Mouse (Mus musculus) spleen, adult 12 weeks (tissue): Measurements from ENCODE around the gene CT030661.1.
"Not testable (repeated sequence)": the region's sequence is repeated elsewhere in the genome, so short reads cannot be mapped to it uniquely, and the experiment has no call there.

ENCODE experiments used
- DNase-seq: peaks from one replicate; pipeline ENCODE4 v3.0.0; 2022; ENCODE audit warnings: low spot score

CT030661.1 gene

DNA sequence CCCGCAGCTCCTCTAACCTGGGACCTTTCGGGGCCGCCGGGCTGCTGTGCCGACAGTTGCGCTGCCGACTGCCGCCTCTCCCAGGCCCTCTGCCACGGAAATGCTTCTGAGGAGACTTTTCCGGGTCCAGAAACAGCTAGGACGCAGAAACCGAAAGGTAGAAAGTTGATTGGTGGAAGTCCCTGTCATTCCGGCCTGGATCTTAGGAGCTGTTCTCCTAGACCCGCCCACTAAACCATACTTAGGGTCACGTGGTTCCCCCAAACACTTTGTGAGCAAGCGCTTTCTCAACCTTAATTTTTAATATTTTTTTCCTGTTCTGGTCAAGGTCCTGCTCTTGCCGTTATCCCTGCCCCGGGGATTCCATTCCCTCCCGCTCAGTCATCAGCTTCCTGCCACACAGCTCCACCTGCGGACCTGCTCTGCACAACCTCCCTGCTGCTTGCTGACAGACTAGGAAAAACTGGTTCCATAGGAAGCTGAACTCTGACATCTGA is at the start of gene CT030661.1:
CT030661.1 (minus strand) TSS at position 108 of the 497 bp plus-strand sequence.
- DNase-seq, result peak; percentile 68

DNA sequence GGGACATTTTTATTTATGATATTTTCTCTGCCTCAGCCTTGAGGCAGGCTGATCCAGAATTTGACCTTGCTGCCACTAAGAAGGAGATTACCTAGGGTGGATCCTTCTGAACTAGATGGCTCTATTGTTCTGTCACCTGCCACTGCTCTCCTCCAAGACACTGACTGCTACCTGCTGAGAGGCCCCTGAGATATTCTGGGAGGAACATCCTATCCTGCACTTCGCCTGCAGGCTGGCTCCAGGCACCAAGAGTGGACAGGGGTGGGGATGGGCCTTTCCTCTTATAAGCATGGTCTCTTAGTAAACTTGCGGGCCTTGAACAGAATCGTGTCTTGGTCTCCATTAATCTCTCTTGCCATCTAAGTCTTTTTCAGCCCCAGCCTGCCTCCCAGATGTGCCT is 49.3 kb upstream of the CT030661.1 start:
- DNase-seq, result no peak

DNA sequence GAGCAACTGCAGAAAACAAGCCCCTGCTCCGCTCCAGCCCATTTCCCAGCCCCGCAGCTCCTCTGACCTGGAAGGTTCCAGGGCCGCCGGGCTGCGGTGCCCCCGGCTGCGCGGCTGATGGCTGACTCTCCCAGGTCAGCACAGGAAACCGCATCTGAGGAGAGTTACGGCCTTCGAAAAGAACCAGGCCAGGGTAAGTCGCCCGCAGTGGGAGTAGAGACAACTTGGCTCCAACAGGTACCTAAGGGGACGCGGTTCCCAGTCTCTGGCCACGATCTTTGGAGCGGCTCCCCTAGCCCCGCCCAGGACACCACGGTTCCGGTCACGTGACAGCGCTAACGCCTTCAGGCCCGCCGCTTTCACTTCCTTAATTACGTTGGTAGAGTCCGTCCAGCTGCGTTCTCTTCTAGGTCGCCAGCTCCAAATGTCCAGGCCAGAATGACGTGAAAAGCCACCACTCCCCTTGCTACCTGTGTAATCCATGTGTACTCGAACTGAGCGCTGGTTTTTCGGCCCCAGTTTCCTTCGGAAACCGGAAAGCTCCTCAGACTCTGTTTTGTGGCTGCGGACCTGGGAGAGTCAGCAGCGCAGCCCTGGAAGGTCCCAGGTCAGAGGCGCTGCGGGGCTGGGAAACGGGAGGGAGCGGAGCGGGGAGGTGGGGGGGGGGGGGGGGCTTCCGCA is 46.6 kb upstream of the CT030661.1 start, which contains the start of the genes Zfp944 and Zfp758:
Zfp944 (minus strand) TSS at position 300 of the 681 bp plus-strand sequence.
Zfp758 (plus strand) TSS at position 353 of the 681 bp plus-strand sequence.
- DNase-seq, result peak; percentile 75

DNA sequence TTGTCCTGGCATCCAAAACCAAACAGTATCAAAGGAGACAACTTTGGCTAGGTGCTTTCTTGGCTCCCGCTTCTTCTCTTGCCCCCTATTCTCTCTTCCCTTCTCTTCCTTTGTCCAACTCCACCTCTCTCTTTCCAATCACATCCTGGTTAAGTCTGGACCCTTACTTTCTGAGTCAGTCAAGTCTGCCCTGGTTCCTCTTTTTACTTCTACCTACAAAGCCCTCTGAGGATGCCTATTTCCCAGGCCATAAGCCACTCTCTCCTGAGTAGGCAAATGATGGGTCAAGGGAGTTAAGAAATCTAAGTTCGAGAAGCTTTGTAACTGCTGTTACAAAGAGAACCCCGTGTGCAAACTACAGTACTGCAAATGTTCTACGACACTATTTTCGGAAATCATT is 45.9 kb upstream of the CT030661.1 start:
- DNase-seq, result no peak

DNA sequence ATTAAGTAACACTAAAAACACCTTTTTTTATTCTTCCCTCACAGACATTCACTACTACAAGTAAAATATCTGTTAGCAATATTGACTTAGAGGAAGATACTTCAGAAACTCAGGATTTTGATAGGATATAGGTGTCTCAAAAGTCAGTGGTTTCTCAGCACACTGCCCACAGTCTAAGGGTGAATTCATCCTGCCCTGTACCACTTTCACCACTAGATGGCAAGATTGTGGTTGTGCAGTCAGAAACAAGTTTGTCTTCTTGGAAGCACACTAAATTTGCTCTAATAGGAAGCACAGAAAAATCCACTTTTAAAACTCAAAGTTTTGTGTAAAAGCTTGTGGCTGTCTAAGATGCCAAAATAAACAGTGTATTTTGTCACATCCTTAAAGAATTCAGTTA is 38.2 kb upstream of the CT030661.1 start:
- DNase-seq, result no peak

DNA sequence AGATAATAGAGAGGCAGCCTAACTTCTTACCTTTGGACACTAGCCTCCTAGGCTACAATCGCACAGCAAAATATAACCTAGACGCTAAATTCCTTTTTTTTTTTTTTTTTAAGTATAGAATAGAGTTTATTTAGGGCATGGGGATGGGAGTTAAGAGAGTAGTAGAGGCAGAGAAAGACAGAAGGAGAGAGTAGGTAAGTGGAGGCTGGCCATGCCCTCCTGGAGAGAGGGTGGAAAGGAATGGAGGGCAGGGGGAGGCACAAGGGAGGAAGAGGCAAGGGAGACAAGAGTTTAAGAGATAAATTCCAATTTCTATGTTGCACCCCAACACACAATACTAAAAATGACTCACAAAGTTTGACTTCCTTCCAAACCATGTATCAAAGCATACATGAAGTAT is 610 bp upstream of the CT030661.1 start:
- DNase-seq, result not testable (repeated sequence)

DNA sequence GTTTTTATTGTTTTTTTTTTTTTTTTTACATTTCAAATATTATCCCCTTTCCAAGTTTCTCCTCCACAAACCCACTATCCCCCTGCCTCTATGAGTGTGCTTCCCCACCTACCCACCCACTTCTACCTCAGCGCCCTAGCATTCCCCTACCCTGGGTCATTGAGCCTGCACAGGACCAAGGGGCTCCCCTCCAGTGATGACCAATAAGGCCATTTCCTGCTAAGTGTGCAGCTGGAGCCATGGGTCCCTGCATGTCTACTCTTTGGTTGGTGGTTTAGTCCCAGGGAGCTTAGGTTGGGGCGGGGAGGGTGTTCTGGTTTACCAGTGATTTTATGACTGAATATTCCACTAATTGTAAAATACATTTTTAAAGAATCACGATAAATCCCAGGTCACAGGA is 418 bp downstream of the CT030661.1 start:
- not testable (repeated sequence) for DNase-seq
